Mouse (Mus musculus) stomach, postnatal 0 days (tissue): ENCODE data around the gene Sorcs1. TPM values are rescaled to one million over a fixed set of nuclear protein-coding genes. Genes with fewer than 3 reads are reported as not detected.

ENCODE experiments used
- ATAC-seq: fragments of 200-750 bp; cut with Nextera tagmentation; 2 replicates; pipeline ENCODE4 v1.8.0; 2017; ENCODE audit not compliant: low FRiP score, low TSS enrichment
- DNase-seq: peaks from one replicate; pipeline ENCODE4 v3.0.0-alpha.2; 2016; ENCODE audit warnings: low spot score
- H3K27ac ChIP-seq: fragments of 300-500 bp; sonication (generic); replicated peaks from 2 replicates; pipeline ENCODE4 v1.5.1; 2014; ENCODE audit warnings: mild to moderate bottlenecking, control low read depth
- H3K27me3 ChIP-seq: fragments of 300-500 bp; sonication (generic); 2 replicates; pipeline ENCODE4 v1.6.1; 2014; ENCODE audit warnings: low read length; ENCODE audit not compliant: control insufficient read depth, insufficient read depth
- H3K36me3 ChIP-seq: fragments of 300-500 bp; sonication (generic); 2 replicates; pipeline ENCODE4 v1.6.1; 2014; ENCODE audit warnings: low read length, mixed read lengths; ENCODE audit not compliant: control insufficient read depth, insufficient read depth
- H3K4me1 ChIP-seq: fragments of 300-500 bp; sonication (generic); replicated peaks from 2 replicates; pipeline ENCODE4 v1.6.1; 2014; ENCODE audit warnings: antibody characterized with exemption; ENCODE audit not compliant: control insufficient read depth, insufficient read depth
- H3K4me2 ChIP-seq: fragments of 300-500 bp; sonication (generic); replicated peaks from 2 replicates; pipeline ENCODE4 v1.6.1; 2014; ENCODE audit warnings: low read depth, mild to moderate bottlenecking, control low read depth, moderate library complexity
- H3K4me3 ChIP-seq: fragments of 300-500 bp; sonication (generic); 2 replicates; pipeline ENCODE4 v1.5.1; 2014; ENCODE audit warnings: low read depth, low read length, control low read depth
- H3K9ac ChIP-seq: fragments of 300-500 bp; sonication (generic); 2 replicates; pipeline ENCODE4 v1.6.1; 2014; ENCODE audit warnings: mild to moderate bottlenecking, low read length, control low read depth, mixed read lengths
- H3K9me3 ChIP-seq: fragments of 300-500 bp; sonication (generic); 2 replicates; pipeline ENCODE4 v1.6.1; 2016; ENCODE audit warnings: low read length; ENCODE audit not compliant: control insufficient read depth
- CTCF ChIP-seq: IDR thresholded peaks from 2 replicates; pipeline ENCODE4 v1.5.1; 2016; ENCODE audit warnings: antibody characterized with exemption, low read depth, mild to moderate bottlenecking, moderate library complexity
- EP300 ChIP-seq: optimal IDR thresholded peaks from 2 replicates; pipeline ENCODE3; 2016; ENCODE audit warnings: antibody characterized with exemption
- WGBS: fragments of 180-500 bp; shearing (Covaris S2); extraction: QIAGEN DNeasy Blood & Tissue Kit; methylation state at CpG from one replicate; pipeline ENCODE4 v1.1.7; 2014; 5-methylcytosine and 5-hydroxymethylcytosine counted together
- polyA plus RNA-seq: library from polyadenylated mRNA; unstranded; fragments of >200 nt; fragmentation: Nextera tagmentation; extraction: Ambion mirVana; gene quantifications from 2 replicates; pipeline ENCODE4 v1.2.1, GENCODE M21; 2015

Sorcs1 gene
- polyA plus RNA-seq, 1 experiment from 2014 or later: 1.4 TPM

DNA sequence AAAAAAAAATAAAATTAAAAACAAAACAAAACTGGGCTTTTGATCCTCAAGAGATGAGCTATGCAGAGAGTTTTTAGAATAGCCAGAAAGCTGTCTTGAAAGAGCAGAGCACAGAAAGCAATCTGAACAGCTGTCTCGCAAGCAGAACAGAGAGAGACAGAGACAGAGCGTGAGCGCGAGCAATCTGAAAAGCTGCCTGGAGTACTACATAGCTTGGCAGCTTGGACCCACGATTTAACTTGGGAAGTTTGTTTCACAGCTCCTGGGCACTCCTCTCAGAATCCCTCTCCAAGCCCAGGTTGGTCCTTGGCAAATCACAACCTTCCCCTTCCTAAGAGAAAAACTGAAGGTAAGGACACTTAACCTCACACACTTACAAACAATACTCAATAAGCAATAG, 192.1 kb downstream of the Sorcs1 start:
- ATAC-seq: no peak

DNA sequence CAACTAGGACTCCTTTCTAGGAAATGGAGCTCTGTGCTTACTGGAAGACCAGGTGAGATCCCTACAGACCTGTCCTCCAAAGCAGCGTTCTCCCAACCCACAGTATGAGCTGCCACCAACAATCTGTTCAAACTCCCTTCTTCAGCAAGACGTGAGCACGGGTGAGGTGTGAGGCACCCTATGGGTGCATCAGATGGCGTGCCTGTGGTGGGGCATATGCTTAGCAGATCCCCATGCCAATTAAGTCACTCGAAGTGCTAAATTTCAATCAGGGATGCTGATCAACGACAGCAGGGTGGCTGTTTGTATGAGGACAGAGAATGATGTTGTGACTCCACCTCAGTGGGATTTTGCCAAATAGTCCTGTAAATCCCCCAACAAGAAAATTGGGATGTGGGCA, 201.7 kb downstream of the Sorcs1 start:
- H3K4me3 ChIP-seq: no peak overlapping the region
- TF ChIP-seq EP300 (no peak), CTCF (no peak)
- no peaks in the 10 kb centered on the region for H3K9me3 ChIP-seq
- H3K9ac ChIP-seq: no peak overlapping the region
- no peak overlapping the region for H3K27ac ChIP-seq
- no peaks in the 10 kb centered on the region for H3K36me3 ChIP-seq
- no peaks in the 10 kb centered on the region for H3K27me3 ChIP-seq
- DNase-seq (no peak), ATAC-seq (no peak)
- 59% methylated on average over 6 of the region's 6 CpGs for WGBS
- no peak overlapping the region for H3K4me2 ChIP-seq
- no peaks in the 10 kb centered on the region for H3K4me1 ChIP-seq

More for the DNA sequence above, 192.1 kb downstream of the Sorcs1 start:
- H3K4me1 ChIP-seq: no peaks in the 10 kb centered on the region
- H3K36me3 ChIP-seq: no peaks in the 10 kb centered on the region
- no peak for DNase-seq
- no peaks in the 10 kb centered on the region for H3K27me3 ChIP-seq
- H3K9me3 ChIP-seq: no peaks in the 10 kb centered on the region
- H3K4me3 ChIP-seq: no peak overlapping the region
- no peak overlapping the region for H3K4me2 ChIP-seq
- H3K27ac ChIP-seq: no peak overlapping the region
- no peak overlapping the region for H3K9ac ChIP-seq
- WGBS: 72% methylated on average over 5 of the region's 5 CpGs
- no peak for TF ChIP-seq EP300
- no peak for TF ChIP-seq CTCF

DNA sequence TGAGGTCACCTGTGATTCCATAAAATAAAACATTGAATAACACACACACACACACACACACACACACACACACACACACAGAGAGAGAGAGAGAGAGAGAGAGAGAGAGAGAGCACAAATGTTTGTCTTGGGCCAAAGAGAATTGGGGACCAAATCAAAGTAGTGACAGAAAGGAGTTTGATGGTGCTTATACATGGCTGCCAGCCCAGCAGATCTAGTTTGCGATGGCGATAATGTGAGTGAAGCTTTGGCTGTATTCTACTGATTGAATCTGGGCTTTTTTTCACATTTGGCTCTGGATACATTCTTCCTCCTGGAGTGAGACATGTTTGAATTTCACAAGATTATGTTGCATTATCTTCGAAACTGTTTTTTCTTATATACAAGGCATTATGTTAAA, 209.9 kb downstream of the Sorcs1 start:
- 70% methylated on average over 3 of the region's 3 CpGs for WGBS
- no peak for ATAC-seq
- Histone ChIP-seq H3K4me3 (no peak overlapping the region), H3K4me2 (no peak overlapping the region), H3K4me1 (no peaks in the 10 kb centered on the region), H3K27ac (no peak overlapping the region), H3K9me3 (no peaks in the 10 kb centered on the region), H3K36me3 (no peaks in the 10 kb centered on the region), H3K9ac (no peak overlapping the region), H3K27me3 (no peaks in the 10 kb centered on the region)
- DNase-seq: no peak
- TF ChIP-seq EP300: no peak

DNA sequence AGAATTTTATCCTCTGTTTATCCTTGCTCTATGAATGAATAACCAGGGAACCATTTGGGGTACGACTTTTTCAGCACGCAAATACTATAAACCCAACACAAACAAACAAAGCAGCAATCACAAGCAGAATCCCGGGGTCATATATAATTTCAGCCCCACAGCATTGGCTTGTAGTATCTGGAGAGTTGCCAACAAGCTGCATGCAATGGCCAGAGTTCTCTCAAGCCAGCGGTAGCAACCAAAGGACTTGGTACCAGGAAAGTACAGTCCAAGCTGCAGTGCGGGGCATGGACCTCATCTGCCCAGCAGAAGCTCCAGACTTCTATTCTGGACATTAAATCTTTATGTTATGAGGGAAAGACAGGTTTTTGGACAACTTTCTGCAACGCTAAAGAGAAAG, 213.6 kb downstream of the Sorcs1 start:
- H3K4me2 ChIP-seq: no peak overlapping the region
- H3K9me3 ChIP-seq: no peaks in the 10 kb centered on the region
- no peak overlapping the region for H3K9ac ChIP-seq
- WGBS: 40% methylated on average over 6 of the region's 6 CpGs
- TF ChIP-seq CTCF (no peak), EP300 (no peak)
- ATAC-seq (no peak), DNase-seq (no peak)
- H3K4me3 ChIP-seq: no peak overlapping the region
- no peaks in the 10 kb centered on the region for H3K4me1 ChIP-seq
- H3K36me3 ChIP-seq: no peaks in the 10 kb centered on the region
- no peaks in the 10 kb centered on the region for H3K27me3 ChIP-seq
- H3K27ac ChIP-seq: no peak overlapping the region

DNA sequence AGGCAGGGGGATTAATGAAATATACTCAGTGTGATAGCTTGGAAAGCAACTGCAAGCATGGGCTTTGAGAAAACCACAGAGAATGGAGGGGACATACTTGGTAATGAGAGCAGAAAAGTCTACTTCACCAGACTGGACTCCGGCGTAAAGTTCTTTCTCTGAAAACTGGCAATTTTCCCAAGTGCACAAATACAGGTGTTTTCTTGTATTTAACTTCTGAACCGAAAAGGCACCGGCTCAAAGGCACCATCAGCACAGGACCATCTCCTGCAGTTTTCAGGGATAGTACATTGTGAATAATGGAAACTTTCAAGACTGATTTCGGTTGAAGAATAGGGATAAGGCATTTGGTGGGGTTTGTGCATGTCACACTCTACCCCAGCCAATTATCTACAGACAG, 219.9 kb downstream of the Sorcs1 start:
- no peak overlapping the region for H3K9ac ChIP-seq
- H3K4me3 ChIP-seq: no peak overlapping the region
- no peaks in the 10 kb centered on the region for H3K27me3 ChIP-seq
- DNase-seq (no peak), ATAC-seq (no peak)
- no peak overlapping the region for H3K27ac ChIP-seq
- no peak overlapping the region for H3K4me2 ChIP-seq
- H3K4me1 ChIP-seq: no peaks in the 10 kb centered on the region
- H3K9me3 ChIP-seq: no peaks in the 10 kb centered on the region
- 84% methylated on average over 5 of the region's 5 CpGs for WGBS
- TF ChIP-seq EP300 (no peak), CTCF (no peak)
- H3K36me3 ChIP-seq: no peaks in the 10 kb centered on the region

DNA sequence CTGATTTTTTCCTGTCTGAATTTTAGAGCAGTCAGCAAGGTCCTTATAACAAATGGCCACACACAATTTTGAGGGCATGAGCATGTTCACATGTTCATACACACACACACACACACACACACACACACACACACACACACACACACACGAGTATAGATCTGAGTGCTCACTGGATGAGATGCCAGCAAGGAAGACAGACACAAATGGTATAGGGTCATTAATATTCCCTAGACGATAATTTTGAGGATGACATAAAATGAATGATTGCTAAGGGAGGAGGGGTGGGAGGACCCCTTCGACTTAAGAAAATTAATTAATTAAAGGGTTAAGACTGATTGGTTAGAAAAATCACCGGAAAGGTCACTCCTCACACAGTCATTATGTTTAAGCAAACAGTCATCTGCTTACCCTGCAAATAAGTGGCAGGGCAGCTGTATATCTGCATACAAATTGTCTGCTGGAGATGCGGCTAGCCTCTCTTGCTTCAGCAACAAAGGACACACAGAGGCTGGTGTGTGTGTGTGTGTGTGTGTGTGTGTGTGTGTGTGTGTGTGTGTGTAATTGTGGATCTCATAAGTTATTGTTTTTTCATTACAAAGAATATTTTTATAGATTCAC, 221.1 kb downstream of the Sorcs1 start:
- H3K36me3 ChIP-seq: no peaks in the 10 kb centered on the region
- WGBS: 24% methylated on average over 5 of the region's 5 CpGs
- no peaks in the 10 kb centered on the region for H3K9me3 ChIP-seq
- H3K4me1 ChIP-seq: no peaks in the 10 kb centered on the region
- H3K27me3 ChIP-seq: no peaks in the 10 kb centered on the region
- no peak overlapping the region for H3K4me2 ChIP-seq
- DNase-seq (no peak), ATAC-seq (no peak)
- H3K4me3 ChIP-seq: no peak overlapping the region
- no peak overlapping the region for H3K9ac ChIP-seq
- TF ChIP-seq CTCF (no peak), EP300 (no peak)
- no peak overlapping the region for H3K27ac ChIP-seq
